Mouse (Mus musculus) spleen, embryonic (tissue): Measurements from ENCODE around the gene Egf.

Experiments
- CTCF ChIA-PET: fragments of 350-600 bp; sonication (Branson Sonifier 250); formaldehyde crosslinking; loops from one replicate; lab custom pipeline; 2022; lab: Charles Lee

Gene Egf

DNA sequence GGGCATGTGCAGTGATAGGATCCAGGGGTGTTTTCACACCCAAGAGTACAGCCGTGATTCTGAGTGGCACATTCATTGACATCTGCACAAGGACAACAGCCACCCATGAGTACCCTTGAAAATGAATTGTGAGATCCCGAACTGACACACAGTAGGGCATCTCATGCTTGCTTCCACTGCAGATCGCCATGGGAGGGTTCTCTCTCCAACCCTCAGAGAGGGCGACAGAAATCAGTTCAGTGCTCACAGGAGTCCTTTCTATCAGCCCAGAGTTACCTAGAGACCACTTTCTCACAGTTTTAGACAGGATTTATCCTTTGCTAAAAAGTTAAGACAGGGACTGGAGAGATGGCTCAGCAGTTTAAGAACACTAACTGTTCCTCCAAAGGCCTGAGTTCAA lies 31.8 kb downstream of the Egf start:
- CTCF ChIA-PET = interaction anchor here (0.6 kb wide), 1 partner anchor 423 kb away, joined by 3 read pairs; no protein-coding TSS in a partner anchor

GRCm38 (mm10) chr3:129714542-129715145 lies 40.5 kb downstream of the Egf start:
- CTCF ChIA-PET = no interaction called here

DNA sequence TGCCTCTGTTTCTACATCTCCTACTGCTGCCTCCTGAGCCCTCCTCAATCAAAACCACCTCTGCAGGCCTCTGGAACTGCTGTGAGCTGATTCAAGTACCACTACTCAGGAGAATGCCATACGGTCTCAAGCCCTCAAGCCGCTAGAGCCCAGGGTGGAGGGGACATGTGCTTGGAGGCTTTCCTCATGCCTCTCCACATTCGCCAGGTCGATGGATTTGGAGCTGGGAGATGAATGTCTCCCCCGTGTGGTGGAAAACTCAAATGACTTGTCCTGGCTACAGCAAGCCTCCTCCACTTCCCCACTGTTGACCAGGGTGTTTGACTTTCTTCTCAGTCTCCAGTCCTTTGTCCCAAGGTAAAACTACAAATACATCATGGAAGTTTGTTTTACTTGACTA lies 47.0 kb downstream of the Egf start:
- CTCF ChIA-PET = no interaction called here

DNA sequence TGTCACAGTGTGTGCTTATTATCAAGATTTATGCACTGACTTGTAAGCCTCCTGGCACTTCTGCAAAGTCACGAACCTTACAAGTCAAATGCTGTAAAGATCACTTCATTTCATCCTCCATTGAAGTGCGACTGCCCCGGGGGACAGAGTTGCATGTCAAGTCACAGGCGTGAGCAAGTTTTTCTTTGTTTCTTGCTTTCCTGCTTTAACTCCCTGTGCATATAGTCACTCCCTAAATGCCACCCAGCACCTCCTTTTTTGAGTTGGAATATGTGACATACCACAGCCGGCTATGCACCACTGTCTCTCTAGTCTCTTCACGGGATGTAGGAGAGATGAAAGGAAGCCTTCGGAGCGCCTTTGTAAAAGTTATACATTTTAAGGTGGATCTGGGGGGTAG lies 56.2 kb downstream of the Egf start:
- CTCF ChIA-PET = no interaction called here

- CTCF ChIA-PET = no interaction called here
Measured at GRCm38 (mm10) chr3:129698365-129698764, 56.8 kb downstream of the Egf start.

DNA sequence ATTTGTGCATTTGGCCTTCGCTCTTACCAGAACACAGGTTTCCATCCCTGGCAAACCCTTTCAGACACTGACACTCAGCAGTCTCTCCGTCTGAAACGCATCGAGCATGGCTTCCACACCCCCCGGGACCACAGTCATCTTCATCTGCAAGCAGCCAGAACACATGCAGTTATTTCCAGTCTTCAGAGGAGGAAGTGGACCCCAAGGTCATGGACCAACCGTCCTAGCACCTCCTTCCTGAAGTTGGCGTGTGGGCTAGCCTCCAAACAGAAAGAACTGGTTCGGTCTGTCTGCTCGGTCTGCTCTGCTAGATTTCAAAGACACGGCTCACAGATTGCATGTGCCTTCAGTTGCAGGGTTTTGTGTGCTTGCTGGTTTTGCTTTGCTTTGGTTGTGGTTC lies 57.4 kb downstream of the Egf start:
- CTCF ChIA-PET = no interaction called here

DNA sequence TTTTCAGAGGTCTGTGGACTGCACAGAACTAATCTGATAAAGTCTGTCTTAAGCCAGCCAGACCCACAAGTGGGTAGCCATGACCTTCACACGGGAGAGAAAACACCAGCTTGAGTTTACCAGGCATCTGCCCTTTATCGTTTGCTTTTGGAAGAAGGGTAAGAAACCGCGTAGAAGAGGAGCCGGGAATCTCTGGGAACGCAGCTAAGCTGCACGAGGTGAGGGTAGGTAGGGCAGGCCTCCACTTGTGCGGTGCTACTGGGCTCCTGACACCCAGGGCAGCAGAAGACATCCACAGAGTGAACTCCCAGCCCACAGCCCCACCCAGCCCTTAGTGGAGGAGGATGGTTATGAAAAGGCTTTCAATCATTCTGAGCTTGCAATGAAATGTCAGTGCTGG lies 59.2 kb downstream of the Egf start:
- CTCF ChIA-PET = no interaction called here

DNA sequence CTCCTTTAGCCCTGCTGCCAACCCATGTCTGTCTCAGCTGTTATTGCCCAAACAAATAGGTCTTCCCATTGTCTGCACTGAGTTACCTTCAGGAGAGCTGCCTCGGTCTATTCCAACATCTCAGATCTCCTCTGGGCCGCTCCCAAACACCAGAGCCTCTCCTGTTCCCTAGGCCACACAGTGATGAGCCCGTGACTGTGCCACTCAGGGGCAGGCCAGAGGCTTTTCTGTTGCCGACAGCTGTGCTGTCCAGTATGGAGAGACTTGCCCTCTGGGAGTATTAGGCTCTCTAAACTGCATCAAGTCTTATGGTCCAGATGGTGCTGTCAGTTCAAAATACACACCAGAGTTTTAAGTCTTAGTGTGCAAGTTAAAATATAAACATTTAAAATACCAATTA lies 61.5 kb downstream of the Egf start:
- CTCF ChIA-PET = interaction anchor here (0.6 to 0.8 kb wide), 3 partner anchors 10 to 377 kb away, joined by 5 to 26 read pairs (median 6); no protein-coding TSS in a partner anchor

DNA sequence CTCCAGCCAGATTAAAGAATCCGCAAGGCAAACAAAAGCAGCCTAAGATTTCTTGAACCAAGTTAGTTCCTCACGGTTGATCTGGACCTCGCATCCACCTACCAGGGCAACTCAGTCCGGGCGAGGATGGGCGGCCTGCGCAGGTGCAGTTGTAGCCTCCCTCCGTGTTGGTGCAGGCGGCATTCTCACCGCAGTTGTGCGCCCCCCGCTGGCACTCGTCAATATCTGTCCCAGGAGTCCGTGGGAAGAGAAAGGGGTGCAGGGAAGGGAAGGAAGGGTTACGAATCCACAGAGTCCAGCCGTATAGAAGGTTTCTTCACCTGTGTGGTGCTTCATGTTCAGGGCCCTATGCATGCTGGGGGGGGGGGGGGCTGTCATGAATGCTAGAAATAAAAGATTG lies 62.3 kb downstream of the Egf start:
- CTCF ChIA-PET = interaction anchor here (0.7 to 0.8 kb wide), 2 partner anchors 134 to 376 kb away, joined by 5 to 26 read pairs; no protein-coding TSS in a partner anchor

DNA sequence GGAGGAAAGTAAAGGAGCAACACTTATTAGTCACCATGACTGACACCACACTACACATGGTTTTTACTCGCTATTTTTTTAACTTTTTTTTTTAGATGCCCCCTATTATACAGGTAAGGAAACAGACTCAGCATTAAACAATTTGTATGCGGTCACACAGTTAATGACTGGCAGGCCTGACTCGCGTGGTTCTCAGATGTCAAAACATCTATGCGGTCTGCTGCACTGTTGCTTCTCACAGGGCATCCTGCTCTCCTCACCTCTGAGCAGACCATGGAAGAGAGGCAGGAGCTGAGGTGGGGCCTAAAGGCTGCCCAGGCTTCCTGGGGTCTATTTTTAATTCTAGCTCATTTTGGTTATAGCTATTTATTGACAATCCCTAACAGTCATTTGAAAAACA lies 67.7 kb downstream of the Egf start:
- CTCF ChIA-PET = interaction anchor here (0.7 to 1.2 kb wide), 2 partner anchors 383 to 388 kb away, joined by 3 read pairs; no protein-coding TSS in a partner anchor

GRCm38 (mm10) chr3:129686698-129687333 lies 68.3 kb downstream of the Egf start:
- CTCF ChIA-PET = interaction anchor here (0.7 to 1.2 kb wide), 3 partner anchors 150 to 387 kb away, joined by 3 to 6 read pairs (median 3); no protein-coding TSS in a partner anchor

GRCm38 (mm10) chr3:129686196-129686595 lies 68.9 kb downstream of the Egf start:
- CTCF ChIA-PET = interaction anchor here (0.7 kb wide), 2 partner anchors 149 to 353 kb away, joined by 3 to 6 read pairs; no protein-coding TSS in a partner anchor

DNA sequence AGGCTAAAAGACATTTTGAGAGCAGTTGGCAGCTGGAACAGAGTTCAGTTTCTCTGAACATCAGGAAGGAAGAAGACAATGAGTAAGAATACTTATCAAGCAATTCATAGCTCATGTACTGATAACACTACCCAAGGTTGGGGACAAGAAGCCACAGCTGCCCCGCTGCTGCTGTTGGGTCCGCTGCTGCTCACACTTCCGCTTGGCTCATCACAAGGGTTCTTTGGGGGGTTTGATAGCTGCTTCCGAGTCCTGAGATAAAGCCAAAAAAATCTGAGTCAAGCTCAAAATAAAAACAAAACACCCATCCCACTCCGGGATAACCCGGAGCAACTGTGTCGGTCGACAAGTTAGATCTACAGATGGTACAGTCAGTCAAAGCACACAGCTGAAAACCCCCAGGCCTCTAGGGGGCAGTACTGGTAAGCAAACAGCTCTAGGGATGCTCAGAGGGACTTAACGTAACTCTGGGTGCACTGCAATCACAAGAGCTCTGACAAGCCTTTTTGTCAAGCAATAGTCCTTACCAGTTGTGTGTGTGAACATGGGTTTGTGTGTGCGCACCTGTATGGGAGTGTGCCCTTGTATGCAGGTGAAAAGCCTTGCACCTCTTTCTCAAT lies 71.9 kb downstream of the Egf start:
- CTCF ChIA-PET = no interaction called here

DNA sequence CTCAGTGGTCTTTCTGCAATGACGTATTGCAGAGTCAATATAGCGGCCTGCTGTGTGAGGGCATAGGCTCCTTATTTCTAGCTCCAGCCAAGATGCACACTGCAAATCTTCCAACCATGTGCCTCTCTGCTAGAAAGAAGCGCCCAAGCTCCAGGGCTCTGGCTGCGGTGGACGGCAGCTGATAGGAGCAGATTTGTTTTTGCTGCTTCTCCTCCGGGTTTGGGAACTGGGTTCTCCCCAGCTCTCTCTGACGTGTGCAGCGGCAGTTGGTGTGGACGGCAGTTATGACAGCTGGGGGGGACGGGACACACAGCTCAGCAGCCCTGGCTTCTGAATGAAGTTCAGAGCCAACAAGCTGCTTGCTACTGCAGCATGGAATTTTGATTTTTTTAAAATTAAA lies 72.7 kb downstream of the Egf start:
- CTCF ChIA-PET = no interaction called here

DNA sequence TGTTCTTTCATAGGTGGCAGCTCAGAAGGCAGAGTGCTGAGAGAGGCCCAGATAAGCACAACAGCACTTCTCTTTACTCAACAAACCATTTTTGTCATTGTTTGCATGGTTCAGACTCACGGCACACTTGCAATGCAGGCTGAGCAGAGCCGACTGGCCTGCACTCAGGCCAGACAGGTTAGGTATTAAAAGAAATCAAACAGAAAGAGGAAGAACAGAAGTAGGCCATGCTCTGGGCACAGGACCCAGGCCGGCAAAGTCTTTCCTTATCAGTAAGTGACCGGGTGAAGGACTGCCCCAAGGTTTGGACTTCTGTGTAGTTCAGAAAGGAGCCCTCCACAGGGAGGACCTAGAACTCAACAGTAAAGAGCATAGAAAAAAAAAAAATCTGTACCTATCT lies 73.3 kb downstream of the Egf start:
- CTCF ChIA-PET = no interaction called here

- CTCF ChIA-PET = no interaction called here
Measured at GRCm38 (mm10) chr3:129680258-129680657, 74.9 kb downstream of the Egf start.

GRCm38 (mm10) chr3:129675923-129676322 lies 79.2 kb downstream of the Egf start:
- CTCF ChIA-PET = no interaction called here

DNA sequence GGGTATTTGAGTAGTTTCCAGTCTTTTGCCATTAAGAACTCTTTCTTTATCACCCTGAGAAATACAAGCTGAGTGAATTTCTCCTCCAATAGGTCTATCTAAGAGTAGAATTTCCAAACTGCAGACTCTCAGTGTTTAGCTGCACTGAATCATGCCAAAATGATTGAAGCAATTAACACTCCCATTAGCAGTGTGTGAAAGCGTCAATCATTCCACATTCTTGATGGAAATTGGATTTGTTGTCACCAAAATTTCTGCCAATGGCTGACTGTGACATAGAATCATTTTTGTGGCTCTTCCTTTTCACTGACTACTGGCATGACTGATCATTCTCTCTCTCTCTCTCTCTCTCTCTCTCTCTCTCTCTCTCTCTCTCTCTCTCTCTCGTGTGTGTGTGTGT lies 91.2 kb downstream of the Egf start:
- CTCF ChIA-PET = no interaction called here

DNA sequence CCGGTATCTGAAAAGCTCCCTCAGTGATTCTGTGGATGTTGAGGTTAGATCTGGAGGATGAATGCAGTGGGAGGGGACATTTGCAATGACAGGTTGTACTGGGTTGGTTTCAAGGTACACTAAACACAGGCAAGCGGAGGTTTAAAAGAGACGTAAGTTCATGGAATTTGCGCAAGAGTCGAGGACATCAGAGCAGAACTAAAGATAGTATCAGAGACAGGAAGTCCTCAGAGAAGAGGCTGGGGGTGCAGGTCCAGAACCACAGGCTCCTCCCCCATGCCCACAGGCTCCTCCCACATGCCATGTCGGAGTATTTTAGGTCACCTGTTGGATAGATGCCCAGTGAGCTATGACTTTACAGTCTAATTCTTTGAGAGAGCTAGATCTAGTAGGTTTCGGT lies 96.3 kb downstream of the Egf start:
- CTCF ChIA-PET = no interaction called here

- CTCF ChIA-PET = no interaction called here
Measured at GRCm38 (mm10) chr3:129657775-129658174, 97.3 kb downstream of the Egf start.

DNA sequence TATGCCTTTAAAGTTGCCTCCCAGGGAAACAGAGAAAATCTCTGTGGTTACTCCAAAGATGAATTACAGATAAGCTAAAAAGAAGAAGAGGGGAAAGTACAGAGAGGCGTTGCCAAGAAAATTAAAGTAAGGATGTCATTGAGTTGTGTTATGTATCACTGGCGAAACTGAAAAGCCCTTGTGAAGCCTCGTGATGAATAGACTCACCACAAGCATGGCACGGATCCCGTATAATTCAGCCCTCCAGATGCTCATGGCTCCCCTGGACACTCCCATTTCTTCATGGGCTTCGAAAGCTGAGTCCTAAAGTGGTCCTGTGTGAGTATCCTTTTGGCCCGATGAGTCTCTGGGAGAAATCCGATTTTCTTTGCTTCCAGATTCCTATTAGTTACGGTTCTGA lies 97.9 kb downstream of the Egf start:
- CTCF ChIA-PET = no interaction called here

DNA sequence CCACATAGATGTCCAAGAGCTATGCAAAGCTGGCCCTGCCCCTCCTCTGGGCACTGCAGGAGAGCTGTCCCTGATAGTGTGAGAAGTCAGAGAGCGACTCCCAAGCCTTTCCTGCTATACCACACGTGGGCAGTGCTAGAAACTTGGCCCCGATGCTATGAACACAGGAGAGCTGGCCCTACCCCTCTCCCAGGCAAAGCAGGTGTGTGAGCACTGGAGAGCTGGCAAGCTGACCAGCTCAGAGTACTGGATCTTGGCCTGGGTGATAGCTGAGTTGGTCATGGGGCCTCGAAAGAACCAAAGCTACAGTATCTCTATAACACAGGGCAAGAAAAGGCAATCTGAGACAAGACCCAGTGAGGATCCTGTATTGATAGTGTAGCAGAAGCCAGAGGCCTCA lies 98.6 kb downstream of the Egf start:
- CTCF ChIA-PET = interaction anchor here (0.5 kb wide), 1 partner anchor 352 kb away, joined by 3 read pairs; no protein-coding TSS in a partner anchor

GRCm38 (mm10) chr3:129652476-129652875 lies 102.6 kb downstream of the Egf start:
- CTCF ChIA-PET = no interaction called here
